Mouse (Mus musculus) left cerebral cortex, adult 8-10 months (tissue): ENCODE results near the gene Rsph4a. TPM values are rescaled to one million over a fixed set of nuclear protein-coding genes. Genes with fewer than 3 reads are reported as not detected.
A peak's percentile ranks its signal among the peaks of the same experiment; 100 is the strongest.
"Not testable (repeated sequence)": the region's sequence is repeated elsewhere in the genome, so short reads cannot be mapped to it uniquely, and the experiment has no call there.

ENCODE experiments used
- DNase-seq, 2 experiments: peaks; one replicate each; pipeline ENCODE4 v3.0.0; 2022; ENCODE audit warnings: low spot score in 2 of 2
- total RNA-seq, 4 experiments: library from RNA; stranded (reverse); gene quantifications; 2 replicates each; pipeline ENCODE4 v1.2.4; 2022

Rsph4a gene
- 1 to 10 TPM; 3.2 to 3.8 (median 3.4) TPM for total RNA-seq

GRCm38 (mm10) chr10:33904530-33905481 lies at the start of gene Rsph4a:
Gene Rsph4a, plus strand, starts transcription at chr10:33905111.
- DNase-seq: peak; percentile 26 to 48

GRCm38 (mm10) chr10:33857421-33857820 lies 47.5 kb upstream of the Rsph4a start, which contains the start of gene Sult3a1:
Gene Sult3a1, plus strand, starts transcription at chr10:33857721.
- no peak for DNase-seq

GRCm38 (mm10) chr10:33865994-33866393 lies 38.9 kb upstream of the Rsph4a start:
- DNase-seq: no peak

DNA sequence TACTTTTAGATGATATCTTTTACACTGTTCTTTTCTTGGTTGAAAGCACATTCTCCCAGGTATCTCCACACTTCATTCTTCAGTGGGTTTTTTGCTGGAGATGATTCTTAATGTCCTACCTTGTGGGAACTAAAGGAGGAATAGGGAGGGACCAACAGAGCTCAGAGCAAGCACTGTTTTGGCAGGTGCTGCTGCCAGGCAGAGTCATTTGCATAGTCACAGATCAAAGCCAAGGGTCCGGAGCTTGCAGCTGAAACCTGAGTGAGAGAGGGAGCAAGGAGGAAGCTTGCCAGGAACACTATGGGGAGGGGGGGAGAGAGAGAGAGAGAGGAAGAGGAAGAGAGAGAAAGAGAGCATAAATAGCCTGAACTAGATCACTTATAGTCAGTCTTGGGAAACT lies 34.5 kb upstream of the Rsph4a start:
- DNase-seq: no peak

GRCm38 (mm10) chr10:33872672-33873398 lies 32.1 kb upstream of the Rsph4a start:
- DNase-seq: no peak

- DNase-seq: not testable (repeated sequence)
Observed at GRCm38 (mm10) chr10:33882411-33882810, 22.5 kb upstream of the Rsph4a start.

DNA sequence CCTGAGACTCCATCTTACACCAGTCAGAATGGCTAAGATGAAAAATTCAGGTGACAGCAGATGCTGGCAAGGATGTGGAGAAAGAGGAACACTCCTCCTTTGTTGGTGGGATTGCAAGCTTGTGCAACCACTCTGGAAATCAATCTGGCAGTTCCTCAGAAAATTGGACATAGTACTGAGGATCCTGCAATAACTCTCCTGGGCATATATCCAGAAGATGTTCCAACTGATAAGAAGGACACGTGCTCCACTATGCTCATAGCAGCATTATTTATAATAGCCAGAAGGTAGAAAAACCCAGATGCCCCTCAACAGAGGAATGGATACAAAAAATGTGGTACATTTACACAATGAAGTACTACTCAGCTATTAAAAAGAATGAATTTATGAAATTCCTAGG lies 3.4 kb upstream of the Rsph4a start:
- DNase-seq: not testable (repeated sequence)

DNA sequence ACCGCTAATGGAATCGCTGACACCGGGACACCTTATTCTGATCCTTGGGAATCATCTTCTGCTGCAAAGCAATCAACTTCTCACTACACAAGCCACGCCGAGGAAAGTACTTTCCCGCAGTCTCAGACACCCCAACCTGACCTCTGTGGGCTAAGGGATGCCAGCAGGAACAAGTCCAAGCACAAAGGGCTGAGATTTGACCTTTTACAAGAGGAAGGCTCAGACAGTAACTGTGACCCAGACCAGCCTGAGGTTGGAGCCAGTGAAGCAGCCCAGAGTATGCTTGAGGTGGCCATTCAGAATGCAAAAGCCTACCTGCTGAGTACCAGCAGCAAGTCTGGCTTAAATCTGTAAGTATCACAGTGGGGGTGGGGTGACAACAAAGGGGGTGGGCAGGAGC lies 578 bp downstream of the Rsph4a start:
- peak in 1 of 2 experiments; percentile 1 for DNase-seq

- DNase-seq: no peak
Observed at GRCm38 (mm10) chr10:33940702-33941101, 35.8 kb downstream of the Rsph4a start.

DNA sequence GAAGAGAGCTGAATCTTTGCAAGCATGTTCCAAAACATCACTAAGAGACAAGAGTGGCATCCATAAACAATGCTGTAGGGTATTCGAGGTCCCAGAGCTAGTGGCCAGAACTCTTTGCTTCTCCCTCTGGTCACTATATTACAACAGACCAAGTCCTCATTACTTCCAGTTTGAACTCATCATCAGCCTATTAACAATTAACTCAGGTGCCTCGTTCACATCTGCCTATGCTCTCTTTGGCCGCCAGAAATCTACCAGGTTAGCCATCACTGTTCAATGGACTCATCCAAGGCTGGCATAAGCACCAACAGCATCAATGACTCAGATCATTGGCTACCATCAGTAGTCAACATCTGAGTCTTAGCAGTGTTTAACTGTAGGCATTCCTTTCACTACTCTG lies 40.5 kb downstream of the Rsph4a start:
- no peak for DNase-seq

- DNase-seq: no peak
Observed at GRCm38 (mm10) chr10:33946336-33946735, 41.4 kb downstream of the Rsph4a start.

- peak; percentile 60 to 72 for DNase-seq
Observed at GRCm38 (mm10) chr10:33950803-33951583, 46.1 kb downstream of the Rsph4a start, which contains the start of gene Zup1. Gene Zup1, minus strand, starts transcription at chr10:33951269.

DNA sequence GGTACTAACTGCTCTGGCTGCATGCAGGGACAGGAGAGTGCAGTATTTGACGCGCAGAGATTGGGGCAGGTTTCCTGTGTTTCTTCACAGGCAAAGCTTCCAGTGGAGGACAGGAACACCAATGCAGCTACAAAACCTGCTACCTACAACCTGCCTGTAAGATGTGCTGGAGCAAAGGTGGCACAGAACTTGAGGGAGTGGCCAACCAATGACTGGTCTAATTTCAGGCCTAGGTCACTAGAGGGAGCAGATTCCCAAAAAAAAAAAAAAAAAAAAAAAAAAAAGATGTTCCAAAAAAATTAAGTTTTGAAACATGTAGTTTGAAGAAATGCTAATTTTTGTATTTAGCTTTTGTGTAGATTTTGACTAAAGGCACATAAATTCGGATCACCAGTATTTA lies 47.6 kb downstream of the Rsph4a start:
- no peak for DNase-seq

Other genes with a start within 250 kb of the Rsph4a start
- 1 to 10 TPM; 1.4 to 2.0 (median 1.8) TPM for gene Sult3a2, start 118.4 kb upstream of the Rsph4a start, total RNA-seq
- not detected for gene Sult3a1, start 47.4 kb upstream of the Rsph4a start, total RNA-seq
- gene Zup1, start 46.2 kb downstream of the Rsph4a start, total RNA-seq: 10 to 100 TPM; 13.9 to 21.0 (median 15.0) TPM
- gene Rwdd1, start 114.5 kb downstream of the Rsph4a start, total RNA-seq: 100 to 1,000 TPM in 3 of 4 experiments, 10 to 100 TPM in 1; 98.4 to 105 (median 102) TPM
- under 1 TPM in 3 of 4 experiments, not detected in 1; 0.34 to 0.71 (median 0.53) TPM for gene Trappc3l, start 132.5 kb downstream of the Rsph4a start, total RNA-seq
- gene Calhm4, start 139.2 kb downstream of the Rsph4a start, total RNA-seq: not detected
- 1 to 10 TPM; 1.8 to 2.8 (median 2.2) TPM for gene Calhm5, start 191.4 kb downstream of the Rsph4a start, total RNA-seq
- under 1 TPM; 0.34 to 0.84 (median 0.71) TPM for gene Calhm6, start 222.9 kb downstream of the Rsph4a start, total RNA-seq